Mouse (Mus musculus): Measurements from ENCODE around the gene Itpr1.

Gene Itpr1

DNA sequence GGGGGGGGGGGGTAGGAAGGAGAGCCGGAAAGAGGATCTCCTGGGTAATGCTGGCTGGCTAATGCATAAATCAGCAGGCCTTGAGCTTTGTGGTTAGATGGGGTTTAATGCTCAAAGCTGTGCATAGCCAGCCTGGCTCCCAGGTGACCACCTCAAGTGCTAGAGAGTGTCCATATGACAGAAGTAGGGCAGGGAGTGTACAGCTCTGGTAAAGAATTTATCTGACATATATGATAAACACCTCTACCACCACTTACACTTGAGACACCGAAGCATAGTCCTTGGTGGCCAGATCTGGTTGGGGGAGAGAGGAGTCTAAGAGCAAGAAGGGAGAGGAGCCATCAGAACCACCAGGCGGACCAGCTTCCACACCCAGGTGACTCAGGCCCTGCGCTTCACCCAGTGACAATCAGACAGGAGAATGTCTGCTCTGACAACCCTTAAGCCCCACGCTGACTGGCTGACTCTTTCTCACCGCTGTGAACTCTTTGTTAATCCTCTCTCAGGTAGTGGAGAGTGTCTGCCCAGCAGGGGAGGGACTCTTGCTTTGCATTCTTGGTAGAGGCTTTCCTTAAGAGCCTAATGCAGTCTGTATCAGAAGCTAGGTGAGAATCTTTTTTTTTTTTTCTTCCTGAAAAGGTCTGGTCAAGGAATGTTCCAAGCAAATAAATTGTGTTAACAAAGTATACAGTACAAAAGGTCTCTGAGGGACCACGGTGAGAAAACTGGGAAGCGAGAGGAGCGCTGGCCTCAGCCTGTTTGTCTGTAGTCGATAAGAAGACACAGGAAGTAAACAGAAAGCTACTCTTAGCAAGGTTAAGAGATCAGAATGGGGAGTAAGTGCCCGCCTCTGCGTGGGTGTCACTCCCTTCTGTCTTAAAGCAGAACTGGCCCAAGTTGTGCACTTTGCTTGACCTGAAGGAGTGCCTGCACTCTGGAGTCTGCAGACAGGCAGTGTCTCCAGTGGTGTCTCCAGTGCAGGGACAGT, 318.7 kb downstream of the Itpr1 start:
- ChIA-PET POLR2A (interaction anchor here (0.5 to 6.0 kb wide), 45 partner anchors 9 to 689 kb away, joined by 3 to 83 read pairs (median 5); partner anchors contain the start of genes Bhlhe40 (in 3 of the 4) and Itpr1 (in 1 of the 4)), CTCF (interaction anchor here in 3 of 4 experiments (0.6 to 1.3 kb wide), 7 partner anchors 54 to 466 kb away, joined by 3 to 5 read pairs (median 3); partner anchors contain the start of genes Bhlhe40 (in 1 of the 3) and Setmar (in 1 of the 3))

DNA sequence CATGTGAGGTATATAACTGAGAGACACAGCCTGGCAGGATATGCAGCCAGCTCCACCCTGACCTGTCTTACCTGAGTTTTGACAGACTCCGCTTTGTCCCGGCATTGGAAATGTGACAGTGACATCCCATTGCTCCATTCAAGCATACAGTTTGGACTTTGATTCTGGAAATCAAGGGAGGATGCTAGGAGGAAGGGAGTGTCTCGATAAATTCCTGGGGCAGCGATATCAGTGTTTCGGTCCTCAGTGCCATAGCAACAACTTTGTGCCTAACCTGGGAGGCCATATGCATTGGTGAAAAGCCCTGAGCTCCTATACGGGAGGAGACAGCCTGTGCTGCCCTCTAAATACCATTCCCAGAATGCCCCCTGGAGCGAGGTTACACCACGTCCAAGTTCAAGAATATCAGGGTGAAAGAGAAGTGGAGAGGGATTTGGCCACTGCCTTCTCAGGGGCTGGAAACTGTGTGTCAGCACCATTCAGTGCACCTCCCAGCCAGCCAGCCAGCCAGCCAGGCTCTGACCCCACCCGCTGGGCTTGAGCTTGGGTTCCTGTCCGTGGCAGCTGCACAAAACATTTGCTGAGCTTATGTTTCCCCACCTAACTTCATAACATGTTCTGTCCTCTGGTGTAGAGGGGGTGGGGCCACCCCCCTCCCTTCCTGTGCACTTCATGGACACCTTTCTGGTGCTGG, 319.7 kb downstream of the Itpr1 start:
- POLR2A ChIA-PET: interaction anchor here in 2 of 4 experiments (0.6 to 6.0 kb wide), 21 partner anchors 8 to 295 kb away, joined by 3 to 83 read pairs (median 6); partner anchors contain the start of gene Bhlhe40 (in 2 of the 2)
- CTCF ChIA-PET: interaction anchor here in 3 of 4 experiments (0.7 to 1.3 kb wide), 5 partner anchors 55 to 467 kb away, joined by 3 to 4 read pairs (median 3); partner anchors contain the start of genes Bhlhe40 (in 1 of the 3) and Setmar (in 1 of the 3)

DNA sequence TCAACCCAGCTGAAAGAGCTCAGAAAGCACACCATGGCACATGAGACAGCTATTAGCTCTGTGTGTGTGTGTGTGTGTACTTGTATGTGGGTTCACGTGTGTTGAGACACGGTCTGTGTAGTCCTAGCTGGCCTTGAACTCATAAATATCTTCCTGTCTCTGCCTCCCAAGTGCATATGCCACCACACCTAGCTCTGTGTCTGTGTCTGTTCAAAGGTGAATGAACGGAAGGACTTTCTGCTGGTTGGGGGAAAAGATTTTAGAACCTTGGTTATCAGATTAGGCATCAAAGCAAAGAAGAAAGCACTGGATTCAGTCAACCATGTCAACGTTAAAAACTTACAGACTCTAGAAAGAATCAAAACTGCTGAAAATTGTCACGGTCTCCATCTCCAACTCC, 321.2 kb downstream of the Itpr1 start:
- ChIA-PET POLR2A (interaction anchor here in 3 of 4 experiments (1.1 to 6.0 kb wide), 11 partner anchors 10 to 175 kb away, joined by 3 to 83 read pairs (median 4); partner anchors contain the start of gene Bhlhe40 (in 2 of the 3)), CTCF (interaction anchor here in 2 of 4 experiments (0.6 to 1.3 kb wide), 2 partner anchors 94 to 1730 kb away, joined by 3 read pairs; no protein-coding TSS in a partner anchor)

DNA sequence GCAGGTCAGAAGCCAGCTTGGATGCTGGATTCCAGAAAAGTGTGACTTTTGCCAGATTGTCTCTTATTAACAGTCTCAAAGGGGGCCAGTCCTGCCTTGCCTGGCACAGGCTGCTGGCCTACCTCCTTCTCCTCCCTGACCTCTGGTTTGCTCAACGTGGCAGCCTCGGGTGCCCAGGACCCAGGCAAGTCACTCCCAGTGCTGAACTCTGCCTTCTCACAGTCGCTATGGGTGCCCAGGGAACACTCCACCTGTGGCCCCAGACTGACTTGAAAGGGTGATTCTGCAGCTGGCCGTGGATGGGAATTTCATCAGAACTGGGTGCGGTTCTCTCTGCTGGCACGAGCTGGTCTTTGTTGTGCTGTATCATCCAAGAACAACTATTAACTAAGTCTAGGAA, 321.7 kb downstream of the Itpr1 start:
- POLR2A ChIA-PET: interaction anchor here in 3 of 4 experiments (1.1 to 6.0 kb wide), 13 partner anchors 9 to 175 kb away, joined by 3 to 83 read pairs (median 4); partner anchors contain the start of gene Bhlhe40 (in 2 of the 3)
- CTCF ChIA-PET: interaction anchor here in 2 of 4 experiments (0.6 to 1.3 kb wide), 2 partner anchors 95 to 1730 kb away, joined by 3 read pairs; no protein-coding TSS in a partner anchor

DNA sequence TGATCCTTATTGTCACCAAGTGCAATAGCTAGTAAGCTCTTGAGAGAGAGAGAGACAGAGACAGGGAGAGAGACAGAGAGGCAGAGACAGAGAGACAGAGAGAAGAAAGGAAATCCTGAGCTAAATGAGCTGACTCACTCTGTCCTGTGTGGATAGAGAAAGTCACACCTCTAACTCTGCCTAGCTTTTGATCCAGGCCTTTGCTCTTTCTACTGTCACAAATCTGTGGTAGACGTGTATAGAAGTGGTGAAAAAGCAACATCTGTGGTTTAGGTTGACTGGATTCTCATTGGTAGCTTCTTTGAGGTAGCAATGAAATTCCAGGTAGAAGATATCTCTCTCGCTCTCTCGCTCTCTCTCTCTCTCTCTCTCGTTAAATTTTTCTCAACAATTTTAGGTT, 322.4 kb downstream of the Itpr1 start:
- ChIA-PET POLR2A (interaction anchor here in 3 of 4 experiments (1.1 to 6.0 kb wide), 12 partner anchors 8 to 174 kb away, joined by 3 to 83 read pairs (median 4); partner anchors contain the start of gene Bhlhe40 (in 2 of the 3)), CTCF (interaction anchor here in 1 of 4 experiments (1.3 kb wide), 1 partner anchor 95 kb away, joined by 3 read pairs; no protein-coding TSS in a partner anchor)

DNA sequence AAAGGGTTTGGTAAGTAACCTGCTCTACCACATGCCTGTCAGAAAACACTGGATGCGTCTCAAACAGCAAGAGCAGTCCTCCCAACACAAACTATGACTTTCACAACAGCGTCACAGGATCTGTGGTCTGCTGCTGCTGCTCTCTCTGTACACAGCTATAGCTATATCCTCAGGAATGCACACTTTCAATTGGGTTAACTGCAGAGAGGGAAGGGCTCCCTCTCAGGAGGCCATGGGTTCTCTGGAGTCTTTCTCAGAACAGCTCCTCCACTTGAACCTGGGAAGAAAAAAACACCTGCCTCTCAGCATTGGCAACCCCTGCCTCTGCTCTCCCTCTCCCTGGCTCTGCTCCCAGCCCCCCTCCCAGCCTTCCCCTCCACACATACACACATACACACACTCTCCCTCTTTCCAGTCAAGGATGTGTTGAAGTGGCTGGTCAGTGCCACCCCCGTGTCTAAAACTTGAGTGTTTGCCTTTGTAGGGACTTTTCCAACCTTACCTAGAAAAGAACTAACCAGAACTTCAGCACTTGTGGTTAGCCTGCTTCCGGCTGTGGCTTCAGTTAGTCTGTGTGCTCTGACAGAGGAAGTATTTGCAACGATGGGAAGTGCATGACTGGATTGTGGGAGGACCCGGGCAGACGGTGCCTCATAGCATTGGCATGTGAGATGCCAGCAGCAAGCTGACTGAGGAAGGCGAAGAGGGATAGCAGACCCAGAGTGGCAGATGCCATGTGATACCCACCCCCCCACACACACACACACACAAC, 323.8 kb downstream of the Itpr1 start:
- POLR2A ChIA-PET: interaction anchor here in 3 of 4 experiments (0.6 to 2.7 kb wide), 3 partner anchors 22 to 50 kb away, joined by 3 to 10 read pairs (median 3); no protein-coding TSS in a partner anchor
- CTCF ChIA-PET: no interaction called here

DNA sequence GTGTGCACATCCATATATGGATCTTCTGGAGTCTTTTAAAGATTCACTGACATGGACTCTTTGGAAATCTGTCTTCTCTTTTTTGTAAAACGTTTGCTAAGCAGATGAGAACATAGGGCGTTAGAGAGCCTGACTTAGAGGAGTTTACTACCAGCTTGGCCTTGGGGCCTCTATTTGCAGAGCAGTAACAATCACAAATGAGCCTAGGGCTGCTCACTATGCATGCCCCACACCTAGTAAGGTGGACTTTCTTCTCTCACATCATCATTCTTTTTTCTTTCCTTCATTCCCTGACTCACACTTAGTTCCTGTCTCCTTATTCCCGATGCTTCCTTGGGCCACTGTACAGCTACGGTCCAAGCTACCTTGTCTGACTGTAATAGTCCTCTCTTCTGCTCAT, 325.5 kb downstream of the Itpr1 start:
- ChIA-PET POLR2A (no interaction called here), CTCF (no interaction called here)

DNA sequence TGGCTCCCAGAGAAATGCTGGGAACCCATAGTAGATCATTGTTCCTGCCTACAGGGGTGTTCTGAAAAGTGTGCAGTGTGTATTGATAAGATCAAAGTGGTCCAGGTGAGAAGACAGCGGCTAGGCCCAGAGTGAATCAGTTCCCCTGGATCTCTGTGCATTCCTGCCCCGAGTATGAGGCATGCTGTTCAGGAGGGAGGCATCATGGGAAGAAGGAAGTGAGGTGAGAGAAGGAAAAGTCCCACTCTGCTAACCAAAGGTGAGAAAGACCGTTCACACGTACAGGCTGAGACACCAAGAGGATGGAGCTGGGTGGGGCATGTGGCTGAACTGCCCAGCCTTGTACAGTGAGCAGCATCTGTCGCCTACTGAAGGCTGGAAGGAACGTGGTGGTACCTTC, 327.5 kb downstream of the Itpr1 start:
- ChIA-PET CTCF (no interaction called here), POLR2A (interaction anchor here in 2 of 4 experiments (0.6 to 1.4 kb wide), 8 partner anchors 8 to 119 kb away, joined by 3 to 5 read pairs (median 3); no protein-coding TSS in a partner anchor)

DNA sequence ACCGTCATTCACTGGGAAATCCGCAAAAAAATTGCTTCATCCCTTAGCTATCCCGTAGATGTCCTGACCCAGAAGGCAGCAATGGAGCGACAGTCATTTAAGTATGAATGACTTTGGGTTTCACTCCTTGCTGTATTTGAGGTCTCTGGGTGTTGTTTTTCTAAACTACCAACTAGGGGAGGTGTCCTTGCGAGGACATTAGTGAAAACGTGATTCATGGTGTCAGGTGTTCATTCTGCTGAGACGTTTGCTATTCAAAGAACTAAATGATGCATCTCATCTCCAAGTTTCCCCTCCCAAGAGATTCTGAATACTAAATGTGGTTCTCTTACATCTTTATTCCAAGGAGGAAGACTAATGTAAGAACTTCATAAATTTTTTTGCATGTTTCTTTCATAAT, 332.0 kb downstream of the Itpr1 start:
- POLR2A ChIA-PET: interaction anchor here in 2 of 4 experiments (0.5 to 1.6 kb wide), 5 partner anchors 10 to 87 kb away, joined by 3 to 6 read pairs (median 3); no protein-coding TSS in a partner anchor
- CTCF ChIA-PET: interaction anchor here in 1 of 4 experiments (0.9 kb wide), 1 partner anchor 480 kb away, joined by 5 read pairs; the partner anchor contains the start of gene Setmar

DNA sequence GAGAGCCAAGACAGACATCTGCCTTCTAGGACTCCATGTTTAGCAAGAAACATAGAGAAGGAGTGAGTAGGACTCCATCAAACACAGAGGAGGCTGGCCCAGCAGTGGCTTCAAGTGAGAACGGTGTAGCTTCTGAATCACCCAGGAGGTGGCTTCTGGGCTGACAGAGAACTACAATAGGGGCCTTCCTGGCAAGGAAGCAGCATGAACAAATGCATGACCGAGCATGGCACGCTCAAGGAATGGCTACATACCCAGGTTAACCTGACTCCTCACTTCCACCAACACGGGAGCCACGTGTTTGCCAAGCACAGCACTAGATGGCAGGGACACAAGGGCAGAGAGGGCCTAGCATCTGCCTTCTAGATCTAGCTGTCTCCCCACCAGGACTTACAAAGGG, 332.6 kb downstream of the Itpr1 start:
- POLR2A ChIA-PET: interaction anchor here in 2 of 4 experiments (0.5 to 1.2 kb wide), 5 partner anchors 10 to 191 kb away, joined by 3 to 11 read pairs (median 3); no protein-coding TSS in a partner anchor

DNA sequence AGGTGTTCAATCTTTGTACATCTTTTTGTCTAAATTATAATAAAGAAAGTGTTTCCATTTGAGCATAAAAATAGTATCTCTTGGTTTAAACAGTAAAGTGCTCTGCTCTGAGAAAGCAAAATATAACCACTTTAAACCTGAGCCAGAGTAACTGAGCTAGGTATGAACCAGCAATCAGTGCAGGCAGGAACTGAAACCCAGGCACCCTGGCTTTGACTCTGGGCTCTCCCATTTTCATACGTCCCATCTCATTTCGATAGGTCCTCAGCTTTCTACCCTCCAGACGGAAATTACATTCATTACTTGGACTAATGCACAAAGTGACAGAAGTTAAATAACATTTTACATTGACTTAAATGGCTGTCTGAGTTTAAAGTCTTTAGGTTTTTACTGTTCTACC, 335.5 kb downstream of the Itpr1 start:
- ChIA-PET CTCF (no interaction called here), POLR2A (no interaction called here)

More for the DNA sequence above, 332.6 kb downstream of the Itpr1 start:
- CTCF ChIA-PET: interaction anchor here in 1 of 4 experiments (0.9 kb wide), 1 partner anchor 480 kb away, joined by 5 read pairs; the partner anchor contains the start of gene Setmar

DNA sequence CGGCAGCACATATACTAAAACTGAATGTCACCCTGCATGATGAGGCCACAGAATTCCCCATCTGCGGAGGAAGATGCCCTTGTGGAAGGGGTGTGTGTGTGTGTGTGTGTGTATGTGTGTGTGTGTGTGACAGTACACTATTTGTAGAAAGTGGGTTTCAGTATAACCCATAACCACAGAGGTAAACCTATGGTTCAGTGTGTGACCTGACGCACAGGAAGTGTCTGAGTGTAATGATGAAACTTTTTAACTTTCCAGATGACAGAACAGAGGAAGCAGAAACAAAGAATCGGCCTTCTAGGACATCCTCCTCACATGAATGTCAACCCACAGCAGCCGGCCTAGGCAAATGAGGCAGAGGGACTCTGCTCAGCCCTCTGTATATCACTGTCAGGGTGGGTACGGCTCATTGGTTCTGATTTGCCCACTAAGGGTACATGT, 336.6 kb downstream of the Itpr1 start:
- CTCF ChIA-PET: no interaction called here
- POLR2A ChIA-PET: no interaction called here

DNA sequence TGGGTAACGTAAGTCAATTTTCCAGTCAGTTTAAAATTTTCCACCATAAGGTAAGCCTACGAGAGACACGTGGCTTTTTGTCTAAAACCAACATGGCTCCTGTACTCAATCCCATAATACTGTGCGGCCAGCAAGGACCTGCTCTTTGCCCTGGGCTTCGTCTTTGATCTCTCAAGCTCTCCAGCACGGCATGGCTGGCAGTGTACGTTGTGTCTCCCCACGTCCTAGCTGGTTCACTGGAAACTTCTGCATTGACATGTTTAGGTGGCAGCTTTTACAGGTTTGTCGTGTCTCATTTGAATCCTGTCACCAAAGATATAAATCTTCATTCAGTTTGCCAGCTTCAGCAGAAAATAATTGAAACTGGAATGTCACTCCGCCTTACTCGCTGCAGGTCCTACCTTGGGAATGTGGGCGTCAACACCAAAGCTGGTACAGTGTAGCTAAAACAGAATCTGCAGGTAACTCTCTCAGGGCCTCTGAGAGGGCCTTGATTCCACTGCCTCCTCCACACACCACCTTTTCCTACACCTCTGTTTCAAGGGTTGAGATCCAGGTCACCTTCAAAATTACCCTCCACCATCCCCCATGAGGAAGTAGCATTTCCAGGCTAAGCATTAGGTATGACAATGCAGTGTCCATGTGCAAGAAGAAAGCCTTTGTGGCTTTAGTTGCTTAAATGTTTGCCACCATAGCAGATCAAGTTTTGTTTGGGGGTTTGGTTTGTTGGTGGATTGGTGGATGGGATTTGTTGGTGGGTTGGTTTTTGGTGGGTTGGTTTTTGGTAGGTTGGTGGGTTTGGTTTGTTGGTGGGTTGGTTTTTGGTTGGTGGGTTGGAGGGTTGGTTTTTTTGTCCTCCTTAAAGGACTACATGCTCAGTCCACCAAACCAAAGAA, 339.1 kb downstream of the Itpr1 start:
- ChIA-PET CTCF (no interaction called here), POLR2A (interaction anchor here in 3 of 4 experiments (0.6 to 2.1 kb wide), 5 partner anchors 19 to 107 kb away, joined by 3 to 6 read pairs (median 3); no protein-coding TSS in a partner anchor)

DNA sequence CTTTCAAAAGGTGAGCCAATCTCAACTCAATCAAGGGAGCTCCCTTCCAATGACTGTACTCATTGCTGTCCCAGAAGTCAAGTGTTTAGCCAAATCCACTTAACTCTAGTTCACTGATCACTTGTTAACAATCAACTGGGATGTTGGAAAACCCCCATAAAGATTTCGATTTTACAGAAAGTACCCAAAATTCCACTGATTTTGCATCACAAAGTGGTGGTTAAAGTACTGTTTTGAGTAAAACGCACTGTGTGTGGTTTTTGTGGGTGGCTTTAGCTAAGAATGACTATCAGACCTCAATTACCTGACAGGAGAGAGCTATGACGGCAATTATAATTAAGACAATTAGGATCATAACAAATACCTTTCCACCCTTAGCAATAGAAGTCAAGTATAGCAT, 340.1 kb downstream of the Itpr1 start:
- CTCF ChIA-PET: no interaction called here
- POLR2A ChIA-PET: interaction anchor here in 3 of 4 experiments (0.5 to 1.5 kb wide), 8 partner anchors 18 to 116 kb away, joined by 3 to 4 read pairs (median 3); partner anchors contain the start of gene Bhlhe40 (in 1 of the 3)

DNA sequence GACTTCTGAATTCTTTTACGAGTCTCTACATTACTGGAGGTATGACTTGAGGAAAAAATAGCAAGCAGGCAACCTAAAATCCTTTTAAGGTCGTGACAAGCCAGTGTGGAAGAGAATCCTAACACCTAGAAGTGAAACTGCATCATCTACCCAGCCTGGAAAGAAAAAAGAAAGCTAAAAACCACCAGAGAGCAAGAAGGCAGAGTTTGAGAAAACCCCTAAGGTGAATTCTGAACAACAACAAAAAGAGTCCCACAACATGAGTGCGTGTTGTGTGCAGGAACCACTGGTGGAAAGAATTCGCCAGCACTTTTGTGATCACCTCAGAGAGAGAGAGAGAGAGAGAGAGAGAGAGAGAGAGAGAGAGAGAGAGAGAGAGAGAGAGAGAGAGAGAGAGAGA, 340.6 kb downstream of the Itpr1 start:
- CTCF ChIA-PET: no interaction called here

DNA sequence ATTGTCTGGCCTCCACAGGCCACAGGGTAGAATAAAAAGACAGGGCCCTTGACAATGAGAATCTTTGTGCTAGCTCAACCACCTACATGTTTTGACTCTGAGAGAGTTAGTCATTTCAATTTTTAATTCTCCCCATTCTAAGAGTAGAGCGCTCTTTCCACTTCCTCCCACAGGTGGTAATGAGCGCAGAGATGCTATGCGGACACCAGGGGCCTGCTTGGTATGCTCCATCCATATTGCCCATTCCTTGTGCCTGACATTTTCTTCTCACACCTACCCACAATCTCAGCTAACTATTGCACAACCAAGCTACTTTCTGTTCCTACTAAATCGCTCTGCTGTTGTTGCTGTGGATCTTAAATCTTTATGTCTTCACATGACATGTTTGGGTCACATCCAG, 341.5 kb downstream of the Itpr1 start:
- CTCF ChIA-PET: interaction anchor here in 1 of 4 experiments (0.7 kb wide), 1 partner anchor 184 kb away, joined by 3 read pairs; no protein-coding TSS in a partner anchor

More for the DNA sequence above, 340.6 kb downstream of the Itpr1 start:
- POLR2A ChIA-PET: interaction anchor here in 2 of 4 experiments (0.5 to 0.9 kb wide), 4 partner anchors 17 to 115 kb away, joined by 3 to 4 read pairs (median 3); partner anchors contain the start of gene Bhlhe40 (in 1 of the 2)

More for the DNA sequence above, 341.5 kb downstream of the Itpr1 start:
- POLR2A ChIA-PET: interaction anchor here in 1 of 4 experiments (1.2 to 1.7 kb wide), 2 partner anchors 13 to 126 kb away, joined by 3 to 5 read pairs; no protein-coding TSS in a partner anchor
